Mouse (Mus musculus): Measurements from ENCODE around the gene Slc25a23.

DNA sequence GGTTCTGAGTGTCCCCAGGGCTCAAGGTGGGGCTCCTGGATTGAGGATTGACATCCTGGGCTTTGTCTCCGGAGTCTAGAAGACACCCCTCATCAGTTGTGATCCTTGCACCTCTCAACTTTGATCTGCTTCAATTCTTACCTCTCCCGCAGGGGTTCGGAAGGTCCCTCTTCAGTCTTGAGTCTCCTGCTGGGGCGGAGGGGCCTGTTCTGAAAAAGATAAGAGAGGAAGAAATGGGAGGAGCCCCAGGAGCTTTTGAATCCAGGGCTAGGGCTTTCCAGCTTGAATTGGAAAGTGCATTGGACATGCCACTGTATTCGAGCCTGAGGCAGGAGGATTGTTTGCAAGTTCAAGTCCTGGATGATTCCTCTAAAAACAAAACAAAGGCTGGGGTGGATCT lies 7.2 kb upstream of the Slc25a23 start:
- TF ChIP-seq CTCF (IDR thresholded peaks at IDR 0.05; ENCODE audit: control insufficient read depth, insufficient read depth, insufficient read length) (no peak), FOSL1 (IDR thresholded peaks at IDR 0.05; ENCODE audit: insufficient read depth, low read length, poor library complexity, severe bottlenecking) (no peak), USF1 (IDR thresholded peaks at IDR 0.05; ENCODE audit: low read depth) (no peak), MYOD1 (IDR thresholded peaks at IDR 0.05; ENCODE audit: control insufficient read depth, insufficient read length, low read depth) (no peak), MAX (IDR thresholded peaks at IDR 0.05) (no peak)
